Mouse (Mus musculus) naive thymus-derived CD4-positive, alpha-beta T cell, adult 2 months (primary cell): ENCODE measurements at regions not wholly inside any gene's neighbourhood (a gene's known extent, or its start where the extent isn't known, plus 50 kb on each side); places are given as distances from the start of the nearest gene placed in this dataset.

ENCODE experiments used
- DNase-seq: peaks from one replicate; pipeline ENCODE4 v3.0.0-alpha.2; 2011; ENCODE audit warnings: low read depth

GRCm38 (mm10) chr1:151263372-151263771 lies 53.4 kb downstream of the Gm47996 start:
- DNase-seq: no peak

GRCm38 (mm10) chr1:151263830-151264229 lies 53.9 kb downstream of the Gm47996 start:
- DNase-seq: no peak

- no peak for DNase-seq
These were observed 54.9 kb downstream of the Gm47996 start for GRCm38 (mm10) chr1:151264789-151265188.

- no peak for DNase-seq
These were observed 55.7 kb downstream of the Gm47996 start for GRCm38 (mm10) chr1:151265590-151265989.

GRCm38 (mm10) chr1:151266703-151267102 lies 56.8 kb downstream of the Gm47996 start:
- no peak for DNase-seq

- no peak for DNase-seq
These were observed 60.8 kb downstream of the Gm47996 start for GRCm38 (mm10) chr1:151270691-151271090.

GRCm38 (mm10) chr1:151274306-151274705 lies 64.4 kb downstream of the Gm47996 start:
- DNase-seq: no peak

- no peak for DNase-seq
These were observed 65.7 kb downstream of the Gm47996 start for GRCm38 (mm10) chr1:151275581-151275980.

GRCm38 (mm10) chr1:151279955-151280354 lies 64.3 kb upstream of the Ivns1abp start:
- no peak for DNase-seq

GRCm38 (mm10) chr1:151285045-151285444 lies 59.2 kb upstream of the Ivns1abp start:
- no peak for DNase-seq

- DNase-seq: peak; percentile 61
These were observed 56.8 kb upstream of the Ivns1abp start for GRCm38 (mm10) chr1:151287451-151287850.

- no peak for DNase-seq
These were observed 55.2 kb upstream of the Ivns1abp start for GRCm38 (mm10) chr1:151289061-151289460.

GRCm38 (mm10) chr1:151289493-151290258 lies 54.6 kb upstream of the Ivns1abp start:
- DNase-seq: no peak

- no peak for DNase-seq
These were observed 50.8 kb upstream of the Ivns1abp start for GRCm38 (mm10) chr1:151293311-151294050.
